Mouse (Mus musculus) brown adipose tissue, adult 24 weeks (tissue): ENCODE data around the gene Ptprm. TPM values are rescaled to one million over a fixed set of nuclear protein-coding genes. Genes with fewer than 3 reads are reported as not detected.

Experiments used
- H3K27ac ChIP-seq: fragments of 200-500 bp; replicated peaks from 2 replicates; pipeline ENCODE4 v1.5.1; 2012; ENCODE audit warnings: low read depth, mild to moderate bottlenecking, low read length
- H3K4me1 ChIP-seq: fragments of 200-500 bp; 2 replicates; pipeline ENCODE4 v1.6.1; 2012; ENCODE audit warnings: low read length, mixed read lengths; ENCODE audit not compliant: control insufficient read depth, insufficient read depth, insufficient read length
- H3K4me3 ChIP-seq: fragments of 200-500 bp; 2 replicates; pipeline ENCODE4 v1.5.1; 2012; ENCODE audit warnings: low read depth, mild to moderate bottlenecking, low read length, moderate library complexity; ENCODE audit not compliant: insufficient read depth
- polyA plus RNA-seq: library from polyadenylated mRNA; stranded (reverse); fragments of >200 nt; gene quantifications from 2 replicates; pipeline ENCODE4 v1.2.4, GENCODE M21; 2012; ENCODE audit not compliant: missing spikeins, insufficient read depth, insufficient read length

Gene Ptprm
- polyA plus RNA-seq, 1 experiment = 23.5 TPM

- H3K27ac ChIP-seq = no peak overlapping the region
- peaks cover 8% of the 10 kb centered on the region; the same call in 1 of the 2 replicates for H3K4me1 ChIP-seq
- no peak overlapping the region for H3K4me3 ChIP-seq
Observed at GRCm38 (mm10) chr17:66960986-66961385, 393.3 kb downstream of the Ptprm start.

- no peak overlapping the region for H3K27ac ChIP-seq
- H3K4me3 ChIP-seq = no peak overlapping the region
- H3K4me1 ChIP-seq = peaks cover 8% of the 10 kb centered on the region; the same call in 1 of the 2 replicates
Observed at GRCm38 (mm10) chr17:66960557-66960956, 393.7 kb downstream of the Ptprm start.

- Histone ChIP-seq H3K27ac (no peak overlapping the region), H3K4me3 (no peak overlapping the region), H3K4me1 (peaks cover 8% of the 10 kb centered on the region; the same call in 1 of the 2 replicates)
Observed at GRCm38 (mm10) chr17:66959815-66960214, 394.4 kb downstream of the Ptprm start.

GRCm38 (mm10) chr17:66958766-66959165, 395.5 kb downstream of the Ptprm start:
- no peak overlapping the region for H3K4me3 ChIP-seq
- peaks cover 8% of the 10 kb centered on the region; the same call in 1 of the 2 replicates for H3K4me1 ChIP-seq
- no peak overlapping the region for H3K27ac ChIP-seq

GRCm38 (mm10) chr17:66944498-66944897, 409.8 kb downstream of the Ptprm start:
- Histone ChIP-seq H3K27ac (no peak overlapping the region), H3K4me3 (no peak overlapping the region), H3K4me1 (no peaks in the 10 kb centered on the region)

- Histone ChIP-seq H3K4me3 (no peak overlapping the region), H3K4me1 (no peaks in the 10 kb centered on the region), H3K27ac (no peak overlapping the region)
Observed at GRCm38 (mm10) chr17:66943539-66943938, 410.7 kb downstream of the Ptprm start.

- Histone ChIP-seq H3K4me3 (no peak overlapping the region), H3K4me1 (no peaks in the 10 kb centered on the region), H3K27ac (no peak overlapping the region)
Observed at GRCm38 (mm10) chr17:66925611-66926010, 428.6 kb downstream of the Ptprm start.

- Histone ChIP-seq H3K4me3 (no peak overlapping the region), H3K27ac (no peak overlapping the region), H3K4me1 (no peaks in the 10 kb centered on the region)
Observed at GRCm38 (mm10) chr17:66914696-66915095, 439.6 kb downstream of the Ptprm start.

- H3K4me3 ChIP-seq = no peak overlapping the region
- H3K27ac ChIP-seq = no peak overlapping the region
- no peaks in the 10 kb centered on the region for H3K4me1 ChIP-seq
Observed at GRCm38 (mm10) chr17:66912533-66912932, 441.7 kb downstream of the Ptprm start.

GRCm38 (mm10) chr17:66912120-66912519, 442.1 kb downstream of the Ptprm start:
- H3K27ac ChIP-seq = no peak overlapping the region
- no peaks in the 10 kb centered on the region for H3K4me1 ChIP-seq
- no peak overlapping the region for H3K4me3 ChIP-seq

GRCm38 (mm10) chr17:66909901-66910300, 444.4 kb downstream of the Ptprm start:
- H3K4me1 ChIP-seq = no peaks in the 10 kb centered on the region
- H3K4me3 ChIP-seq = no peak overlapping the region
- H3K27ac ChIP-seq = no peak overlapping the region

- H3K4me1 ChIP-seq = no peaks in the 10 kb centered on the region
Observed at GRCm38 (mm10) chr17:66908921-66909320, 445.3 kb downstream of the Ptprm start.

GRCm38 (mm10) chr17:66894181-66894580, 460.1 kb downstream of the Ptprm start:
- Histone ChIP-seq H3K4me1 (no peaks in the 10 kb centered on the region), H3K27ac (no peak overlapping the region), H3K4me3 (no peak overlapping the region)

More at GRCm38 (mm10) chr17:66908921-66909320, 445.3 kb downstream of the Ptprm start:
- Histone ChIP-seq H3K27ac (no peak overlapping the region), H3K4me3 (no peak overlapping the region)

GRCm38 (mm10) chr17:66891916-66892315, 462.3 kb downstream of the Ptprm start:
- Histone ChIP-seq H3K27ac (no peak overlapping the region), H3K4me1 (no peaks in the 10 kb centered on the region), H3K4me3 (no peak overlapping the region)

- no peak overlapping the region for H3K27ac ChIP-seq
- H3K4me1 ChIP-seq = no peaks in the 10 kb centered on the region
- no peak overlapping the region for H3K4me3 ChIP-seq
Observed at GRCm38 (mm10) chr17:66891067-66891862, 463.0 kb downstream of the Ptprm start.

GRCm38 (mm10) chr17:66882304-66882703, 472.0 kb downstream of the Ptprm start:
- H3K4me3 ChIP-seq = no peak overlapping the region
- peaks cover 2% of the 10 kb centered on the region; the same call in 1 of the 2 replicates for H3K4me1 ChIP-seq
- no peak overlapping the region for H3K27ac ChIP-seq
